Mouse (Mus musculus): Measurements from ENCODE around the gene Cdc42ep2. TPM values are rescaled to one million over a fixed set of nuclear protein-coding genes. Genes with fewer than 3 reads are reported as not detected.

Gene Cdc42ep2
- total RNA-seq, 1 experiment from 2014 or later, result 8.5 TPM

- DNase-seq, result no peak
Measured at GRCm38 (mm10) chr19:5874391-5874968, 50.1 kb downstream of the Cdc42ep2 start.

- DNase-seq, result no peak
Measured at GRCm38 (mm10) chr19:5872931-5873556, 51.6 kb downstream of the Cdc42ep2 start.

GRCm38 (mm10) chr19:5872528-5872927 lies 52.1 kb downstream of the Cdc42ep2 start:
- no peak for DNase-seq

GRCm38 (mm10) chr19:5871683-5872082 lies 52.9 kb downstream of the Cdc42ep2 start:
- no peak for DNase-seq

GRCm38 (mm10) chr19:5871273-5871672 lies 53.3 kb downstream of the Cdc42ep2 start:
- DNase-seq, result no peak

- peak; percentile 37 for DNase-seq
Measured at GRCm38 (mm10) chr19:5868096-5868495, 56.5 kb downstream of the Cdc42ep2 start.

Other genes with a start within 250 kb of the Cdc42ep2 start
- gene Map3k11, start 236.1 kb downstream of the Cdc42ep2 start, total RNA-seq (2021), result 43.7 and 49.7 TPM in 2 replicates
- gene Pcnx3, start 235.9 kb downstream of the Cdc42ep2 start, total RNA-seq (2021), result 110 and 124 TPM in 2 replicates
- gene Kcnk7, start 220.4 kb downstream of the Cdc42ep2 start, total RNA-seq (2021), result not detected in 2 replicates
- 35.7 and 40.9 TPM in 2 replicates for gene Ehbp1l1, start 198.5 kb downstream of the Cdc42ep2 start, total RNA-seq (2021)
- 44.8 and 59.4 TPM in 2 replicates for gene Fam89b, start 195.2 kb downstream of the Cdc42ep2 start, total RNA-seq (2021)
- 275 and 334 TPM in 2 replicates for gene Ltbp3, start 183.9 kb downstream of the Cdc42ep2 start, total RNA-seq (2021)
- gene Scyl1, start 153.4 kb downstream of the Cdc42ep2 start, total RNA-seq (2021), result 104 and 120 TPM in 2 replicates
- 40.4 and 63.3 TPM in 2 replicates for gene Frmd8, start 49.5 kb downstream of the Cdc42ep2 start, total RNA-seq (2021)
- gene Slc25a45, start 47.0 kb downstream of the Cdc42ep2 start, total RNA-seq (2021), result 39.1 and 39.7 TPM in 2 replicates
- gene Tigd3, start 30.7 kb downstream of the Cdc42ep2 start, total RNA-seq (2021), result 1.3 and 2.0 TPM in 2 replicates
- gene Dpf2, start 11.8 kb downstream of the Cdc42ep2 start, total RNA-seq (2021), result 88.9 and 103 TPM in 2 replicates
- gene Pola2, start 39.4 kb upstream of the Cdc42ep2 start, total RNA-seq (2021), result 28.4 and 29.6 TPM in 2 replicates
- not detected in 2 replicates for gene Slc22a20, start 61.3 kb upstream of the Cdc42ep2 start, total RNA-seq (2021)
- 28.0 and 40.2 TPM in 2 replicates for gene Capn1, start 91.1 kb upstream of the Cdc42ep2 start, total RNA-seq (2021)
- 59.7 and 65.6 TPM in 2 replicates for gene Syvn1, start 121.8 kb upstream of the Cdc42ep2 start, total RNA-seq (2021)
- gene Mrpl49, start 133.0 kb upstream of the Cdc42ep2 start, total RNA-seq (2021), result 65.2 and 65.7 TPM in 2 replicates
- gene Fau, start 133.0 kb upstream of the Cdc42ep2 start, total RNA-seq (2021), result 891 and 1,016 TPM in 2 replicates
- 34.6 TPM in 2 replicates for gene Znhit2, start 136.4 kb upstream of the Cdc42ep2 start, total RNA-seq (2021)
- gene Tm7sf2, start 143.6 kb upstream of the Cdc42ep2 start, total RNA-seq (2021), result 59.9 and 66.0 TPM in 2 replicates
- gene Vps51, start 152.4 kb upstream of the Cdc42ep2 start, total RNA-seq (2021), result 68.8 and 80.9 TPM in 2 replicates
- 0.85 TPM in 1 of 2 replicates, not detected in the other for gene Tmem262, start 155.2 kb upstream of the Cdc42ep2 start, total RNA-seq (2021)
- gene Gm28374, start 157.4 kb upstream of the Cdc42ep2 start, total RNA-seq (2021), result not detected in 2 replicates
- gene Zfpl1, start 160.1 kb upstream of the Cdc42ep2 start, total RNA-seq (2021), result 41.9 and 43.0 TPM in 2 replicates
- gene Cdca5, start 160.2 kb upstream of the Cdc42ep2 start, total RNA-seq (2021), result 3.0 and 4.1 TPM in 2 replicates
- not detected in 2 replicates for gene AC131692.1, start 169.6 kb upstream of the Cdc42ep2 start, total RNA-seq (2021)
- 0.24 and 0.38 TPM in 2 replicates for gene Naaladl1, start 181.0 kb upstream of the Cdc42ep2 start, total RNA-seq (2021)
- gene Sac3d1, start 193.8 kb upstream of the Cdc42ep2 start, total RNA-seq (2021), result 15.1 and 19.5 TPM in 2 replicates
- gene Snx15, start 203.5 kb upstream of the Cdc42ep2 start, total RNA-seq (2021), result 23.5 and 26.9 TPM in 2 replicates
- 1.00 and 2.1 TPM in 2 replicates for gene Batf2, start 216.2 kb upstream of the Cdc42ep2 start, total RNA-seq (2021)
- gene Arl2, start 216.7 kb upstream of the Cdc42ep2 start, total RNA-seq (2021), result 74.5 and 74.7 TPM in 2 replicates

All from adrenal gland, postnatal 25 days (tissue).